Mouse (Mus musculus) lung, postnatal 0 days (tissue): Measurements from ENCODE around the gene Olfr312.

Experiments used
- CTCF ChIP-seq: IDR thresholded peaks from 2 replicates; pipeline ENCODE4 v1.5.1; 2016; ENCODE audit warnings: antibody characterized with exemption, mild to moderate bottlenecking
- EP300 ChIP-seq: IDR thresholded peaks from 2 replicates; pipeline ENCODE4 v1.6.1; 2016; ENCODE audit warnings: antibody characterized with exemption, mild to moderate bottlenecking, control low read depth

GRCm38 (mm10) chr11:58883756-58884155 lies 54.7 kb downstream of the Olfr312 start:
- no peak for TF ChIP-seq EP300
- TF ChIP-seq CTCF: no peak
